Mouse (Mus musculus): Measurements from ENCODE around the gene Hist2h2be. TPM values are rescaled to one million over a fixed set of nuclear protein-coding genes. Genes with fewer than 3 reads are reported as not detected.

Hist2h2be gene
- polyA plus RNA-seq (2012; ENCODE audit: low replicate concordance): 0.61 and 1.7 TPM in 2 replicates

GRCm38 (mm10) chr3:96220765-96221639 is at the start of gene Hist2h2be, which contains the start of gene Hist2h2ac:
TSS of gene Hist2h2be (plus strand) at chr3:96221119.
TSS of gene Hist2h2ac (minus strand) at chr3:96220880.

GRCm38 (mm10) chr3:96172197-96173178 is 48.4 kb upstream of the Hist2h2be start, which contains the start of gene Sf3b4:
TSS of gene Sf3b4 (plus strand) at chr3:96172332.

GRCm38 (mm10) chr3:96180727-96181477 is 40.0 kb upstream of the Hist2h2be start, which contains the start of gene Sv2a:
TSS of gene Sv2a (plus strand) at chr3:96181151.

GRCm38 (mm10) chr3:96219661-96220130 is 1.2 kb upstream of the Hist2h2be start, which contains the start of the genes Bola1 and Hist2h2ab:
TSS of gene Bola1 (minus strand) at chr3:96219709.
TSS of gene Hist2h2ab (plus strand) at chr3:96219865.

GRCm38 (mm10) chr3:96238954-96239793 is 18.3 kb downstream of the Hist2h2be start, which contains the start of gene Hist2h3c2:
TSS of gene Hist2h3c2 (minus strand) at chr3:96239127.

GRCm38 (mm10) chr3:96239949-96240798 is 19.3 kb downstream of the Hist2h2be start, which contains the start of gene Hist2h2aa2:
TSS of gene Hist2h2aa2 (minus strand) at chr3:96240276.

GRCm38 (mm10) chr3:96245003-96245886 is 24.3 kb downstream of the Hist2h2be start, which contains the start of gene Hist2h2aa1:
TSS of gene Hist2h2aa1 (plus strand) at chr3:96245497.

GRCm38 (mm10) chr3:96246427-96246856 is 25.5 kb downstream of the Hist2h2be start, which contains the start of gene Hist2h3c1:
TSS of gene Hist2h3c1 (plus strand) at chr3:96246685.

GRCm38 (mm10) chr3:96262979-96263550 is 42.1 kb downstream of the Hist2h2be start, which contains the start of gene Hist2h4:
TSS of gene Hist2h4 (minus strand) at chr3:96263311.

GRCm38 (mm10) chr3:96268051-96268775 is 47.3 kb downstream of the Hist2h2be start, which contains the start of gene Hist2h3b:
TSS of gene Hist2h3b (plus strand) at chr3:96268654.

DNA sequence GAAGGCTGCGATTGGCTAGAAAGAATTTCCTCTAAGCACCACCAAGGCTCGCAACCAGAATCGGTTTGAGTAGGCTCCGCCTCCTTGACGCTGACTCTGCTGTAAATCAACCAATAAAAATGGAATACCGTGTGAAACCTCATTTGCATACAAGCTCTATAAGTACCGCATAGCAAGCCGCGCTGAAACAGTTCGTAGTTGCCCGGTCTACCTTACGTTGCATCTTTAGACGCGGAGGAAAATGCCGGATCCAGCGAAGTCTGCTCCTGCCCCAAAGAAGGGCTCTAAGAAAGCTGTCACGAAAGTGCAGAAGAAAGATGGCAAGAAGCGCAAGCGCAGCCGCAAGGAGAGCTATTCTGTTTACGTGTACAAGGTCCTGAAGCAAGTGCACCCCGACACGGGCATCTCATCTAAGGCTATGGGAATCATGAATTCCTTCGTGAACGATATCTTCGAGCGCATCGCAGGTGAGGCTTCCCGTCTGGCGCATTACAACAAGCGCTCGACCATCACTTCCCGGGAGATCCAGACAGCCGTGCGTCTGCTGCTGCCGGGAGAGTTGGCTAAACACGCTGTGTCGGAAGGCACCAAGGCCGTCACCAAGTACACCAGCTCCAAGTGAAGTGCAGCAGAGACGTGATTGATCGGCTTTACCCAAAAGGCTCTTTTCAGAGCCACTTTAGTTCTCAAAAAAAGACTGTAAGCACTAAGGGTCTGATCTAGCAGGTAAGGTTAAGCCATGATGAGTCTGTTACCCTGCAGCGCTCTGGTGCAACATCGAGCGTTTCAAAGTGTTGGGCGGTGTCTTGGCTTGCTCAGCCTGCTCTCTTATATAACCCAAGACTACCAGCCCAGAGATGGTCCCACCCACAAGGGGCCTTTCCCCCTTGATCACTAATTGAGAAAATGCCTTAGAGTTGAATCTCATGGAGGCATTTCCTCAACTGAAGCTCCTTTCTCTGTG is 48.9 kb downstream of the Hist2h2be start, which contains the start of gene Hist2h2bb:
Gene Hist2h2bb, plus strand, starts transcription at position 242 of the 964 bp plus-strand sequence.

